Mouse (Mus musculus) brown adipose tissue, adult 24 weeks (tissue): ENCODE results near the gene Hmgb1. TPM values are rescaled to one million over a fixed set of nuclear protein-coding genes. Genes with fewer than 3 reads are reported as not detected.

Source experiments
- H3K27ac ChIP-seq: fragments of 200-500 bp; replicated peaks from 2 replicates; pipeline ENCODE4 v1.5.1; 2012; ENCODE audit warnings: low read depth, mild to moderate bottlenecking, low read length
- H3K4me1 ChIP-seq: fragments of 200-500 bp; 2 replicates; pipeline ENCODE4 v1.6.1; 2012; ENCODE audit warnings: low read length, mixed read lengths; ENCODE audit not compliant: control insufficient read depth, insufficient read depth, insufficient read length
- H3K4me3 ChIP-seq: fragments of 200-500 bp; 2 replicates; pipeline ENCODE4 v1.5.1; 2012; ENCODE audit warnings: low read depth, mild to moderate bottlenecking, low read length, moderate library complexity; ENCODE audit not compliant: insufficient read depth
- polyA plus RNA-seq: library from polyadenylated mRNA; stranded (reverse); fragments of >200 nt; gene quantifications from 2 replicates; pipeline ENCODE4 v1.2.4, GENCODE M21; 2012; ENCODE audit not compliant: missing spikeins, insufficient read depth, insufficient read length

Hmgb1 gene
- polyA plus RNA-seq, 1 experiment: 51.1 TPM

DNA sequence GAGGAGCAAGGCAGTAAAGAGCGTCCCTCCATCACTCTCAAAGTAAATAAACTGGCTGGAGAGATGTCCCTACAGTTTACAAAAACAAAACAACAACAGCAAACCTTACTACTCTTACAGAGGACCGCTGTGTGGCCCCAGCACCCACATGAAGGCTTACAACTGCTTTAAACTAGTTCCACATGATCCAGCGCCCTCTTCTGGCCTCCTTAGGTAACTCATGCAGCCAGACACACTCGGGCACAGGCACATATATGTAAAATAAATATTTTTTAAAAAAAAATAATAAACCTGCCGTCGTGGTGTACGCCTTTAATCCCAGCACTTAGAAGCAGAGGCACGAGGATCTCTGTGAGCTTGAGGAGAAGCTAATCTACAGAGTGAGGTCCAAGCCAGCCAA is 156.9 kb downstream of the Hmgb1 start:
- Histone ChIP-seq H3K4me3 (no peak overlapping the region), H3K4me1 (peaks cover 5% of the 10 kb centered on the region; the same call in 1 of the 2 replicates), H3K27ac (no peak overlapping the region)

DNA sequence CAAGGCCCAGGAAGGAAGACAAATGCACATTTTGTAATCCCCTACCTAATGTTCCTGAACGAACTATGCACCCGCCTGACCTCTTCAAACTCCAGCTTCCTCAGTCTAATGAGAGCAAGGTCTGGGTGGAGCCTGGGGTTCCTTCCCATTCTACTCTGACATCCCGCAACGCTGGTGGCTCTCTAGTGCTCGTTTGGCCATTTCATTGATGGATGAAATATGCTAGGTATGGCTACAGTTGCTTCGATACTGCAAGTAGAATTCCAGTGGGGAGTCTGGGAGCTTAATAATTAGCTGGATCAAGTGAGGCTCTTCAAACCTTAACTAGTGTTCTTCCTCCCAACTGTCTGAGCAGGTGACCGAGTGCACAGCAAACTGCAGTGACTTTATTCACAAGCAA is 163.2 kb downstream of the Hmgb1 start:
- Histone ChIP-seq H3K4me3 (no peak overlapping the region), H3K27ac (no peak overlapping the region), H3K4me1 (no peaks in the 10 kb centered on the region; the same call in 1 of the 2 replicates)

DNA sequence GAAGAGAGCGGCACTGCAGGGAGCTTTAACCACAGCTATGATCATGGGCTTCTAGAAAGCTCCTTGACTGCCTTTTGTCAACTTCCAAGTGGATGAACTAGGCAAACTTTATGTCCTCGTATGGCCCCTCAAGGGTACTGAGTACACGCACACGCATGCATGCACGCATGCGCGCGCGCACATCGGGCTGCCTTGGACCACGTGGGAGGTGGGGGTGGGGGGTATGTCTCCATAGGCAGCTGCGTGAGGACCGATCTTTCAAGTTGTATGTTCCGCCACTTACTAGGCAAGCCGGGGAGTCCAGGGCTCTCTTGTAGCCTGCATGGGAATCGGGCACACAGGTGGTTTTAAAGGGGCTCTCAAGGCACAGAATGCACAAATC is 163.6 kb downstream of the Hmgb1 start:
- Histone ChIP-seq H3K27ac (0 out of 2 replicates have a peak overlapping the region, but pooled peaks have one; percentile 32), H3K4me3 (0 out of 2 replicates have a peak overlapping the region, but pooled peaks have one; percentile 27), H3K4me1 (no peaks in the 10 kb centered on the region; the same call in 1 of the 2 replicates)

DNA sequence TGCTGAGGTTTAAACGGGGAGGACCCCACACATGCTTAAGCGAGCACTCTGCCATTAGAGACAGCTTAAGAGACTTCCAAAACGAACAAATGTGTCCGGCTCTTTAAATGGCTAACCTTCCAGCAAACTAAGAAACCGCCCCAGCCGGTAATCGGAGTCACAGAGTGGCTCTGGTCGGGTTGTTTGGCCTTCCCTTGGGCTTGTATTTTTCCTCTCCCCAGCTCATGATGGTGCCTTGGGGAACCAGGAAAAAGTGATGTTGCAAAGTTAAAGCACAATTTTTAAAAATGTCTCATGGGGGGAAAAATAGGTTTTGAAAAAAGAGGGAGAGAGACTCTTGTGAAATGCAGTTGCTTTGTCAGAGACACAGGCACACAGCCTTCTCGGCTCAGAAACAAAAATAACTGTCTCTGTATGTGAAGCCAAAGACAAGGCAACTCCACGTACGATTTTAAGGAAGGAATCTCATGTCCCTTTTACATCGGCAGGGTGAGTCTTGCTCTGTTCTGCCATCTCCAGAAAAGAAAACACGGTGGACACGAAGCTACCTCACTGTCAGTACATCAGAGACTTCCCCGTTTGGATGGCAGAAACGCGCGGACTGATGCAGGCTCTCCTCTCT is 164.1 kb downstream of the Hmgb1 start:
- H3K4me3 ChIP-seq: peak overlapping the region; percentile 27; the same call in 1 of the 2 replicates
- no peaks in the 10 kb centered on the region; the same call in 1 of the 2 replicates for H3K4me1 ChIP-seq
- peak overlapping the region; percentile 32; the same call in 1 of the 2 replicates for H3K27ac ChIP-seq

DNA sequence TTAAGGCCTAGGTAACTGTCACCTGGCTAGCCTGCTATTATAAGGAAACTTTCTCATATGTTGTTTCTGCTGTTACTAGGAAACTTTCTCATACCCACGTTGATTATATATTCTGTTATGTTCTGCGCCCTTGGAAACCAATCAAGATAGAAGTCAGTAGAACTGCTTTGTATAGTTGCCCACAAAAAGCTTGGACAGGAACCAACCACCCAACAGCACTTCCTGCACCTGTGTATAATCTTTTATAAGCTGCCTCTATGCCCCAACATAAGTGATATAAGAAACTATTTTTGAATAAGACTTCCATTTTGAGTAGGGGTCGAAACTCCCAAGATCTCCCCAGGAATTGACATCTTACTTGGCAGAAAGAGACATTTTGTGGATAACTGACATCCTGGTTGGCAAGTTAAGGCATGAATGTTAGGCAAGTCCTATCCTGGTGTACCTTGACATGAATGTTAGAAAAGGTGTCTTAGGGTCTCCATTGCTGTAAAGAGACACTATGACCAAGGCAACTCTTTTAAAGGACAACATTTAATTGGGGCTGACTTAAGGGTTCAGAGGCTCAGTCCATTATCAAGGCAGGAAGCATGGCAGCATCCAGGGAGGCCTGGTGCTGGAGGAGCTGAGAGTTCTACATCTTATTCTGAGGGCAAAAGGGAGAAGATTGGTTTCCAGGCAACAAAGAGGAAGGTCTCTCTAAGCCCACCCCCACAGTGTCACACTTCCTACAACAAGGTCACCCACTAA is 166.4 kb downstream of the Hmgb1 start:
- H3K4me3 ChIP-seq: no peak overlapping the region
- H3K4me1 ChIP-seq: peaks cover 2% of the 10 kb centered on the region; the same call in 1 of the 2 replicates
- no peak overlapping the region for H3K27ac ChIP-seq

DNA sequence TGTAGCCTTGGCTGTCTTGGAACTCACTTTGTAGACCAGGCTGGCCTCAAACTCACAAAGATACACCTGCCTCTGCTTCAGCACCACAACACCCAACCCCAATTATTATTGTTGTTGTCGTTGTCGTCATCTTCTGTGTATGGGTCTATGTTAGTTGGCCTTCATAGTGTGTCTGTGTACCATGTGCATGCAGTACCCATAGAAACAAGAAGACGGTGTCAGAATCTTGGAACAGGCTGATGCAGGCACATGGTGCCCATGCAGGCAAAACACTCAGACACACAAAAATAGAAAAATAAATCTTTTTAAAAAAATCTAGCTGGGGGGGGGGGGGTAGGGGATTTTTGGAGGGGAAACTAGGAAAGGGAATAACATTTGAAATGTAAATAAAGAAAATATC is 167.1 kb downstream of the Hmgb1 start:
- Histone ChIP-seq H3K27ac (no peak overlapping the region), H3K4me3 (no peak overlapping the region), H3K4me1 (peaks cover 2% of the 10 kb centered on the region; the same call in 1 of the 2 replicates)

DNA sequence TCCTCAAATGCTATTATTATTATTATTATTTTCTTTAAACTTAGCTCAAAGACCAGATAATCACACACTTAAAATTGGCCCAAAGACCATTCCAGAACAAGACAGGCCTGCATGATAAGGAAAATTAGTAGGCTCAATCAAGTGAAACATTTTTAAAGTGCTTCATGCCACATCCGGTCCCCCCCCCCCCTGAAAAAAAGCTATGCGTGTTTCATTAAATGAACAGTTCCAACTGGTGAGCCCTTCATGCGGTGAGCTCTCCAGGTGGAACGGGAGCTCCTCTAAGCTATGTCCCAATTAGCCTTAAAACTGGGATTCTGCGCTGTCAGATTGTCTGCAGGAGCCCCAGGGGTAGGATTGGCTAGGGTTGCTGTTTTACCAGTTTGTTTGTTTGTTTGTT is 168.0 kb downstream of the Hmgb1 start:
- no peak overlapping the region for H3K27ac ChIP-seq
- peaks cover 2% of the 10 kb centered on the region; the same call in 1 of the 2 replicates for H3K4me1 ChIP-seq
- H3K4me3 ChIP-seq: no peak overlapping the region

DNA sequence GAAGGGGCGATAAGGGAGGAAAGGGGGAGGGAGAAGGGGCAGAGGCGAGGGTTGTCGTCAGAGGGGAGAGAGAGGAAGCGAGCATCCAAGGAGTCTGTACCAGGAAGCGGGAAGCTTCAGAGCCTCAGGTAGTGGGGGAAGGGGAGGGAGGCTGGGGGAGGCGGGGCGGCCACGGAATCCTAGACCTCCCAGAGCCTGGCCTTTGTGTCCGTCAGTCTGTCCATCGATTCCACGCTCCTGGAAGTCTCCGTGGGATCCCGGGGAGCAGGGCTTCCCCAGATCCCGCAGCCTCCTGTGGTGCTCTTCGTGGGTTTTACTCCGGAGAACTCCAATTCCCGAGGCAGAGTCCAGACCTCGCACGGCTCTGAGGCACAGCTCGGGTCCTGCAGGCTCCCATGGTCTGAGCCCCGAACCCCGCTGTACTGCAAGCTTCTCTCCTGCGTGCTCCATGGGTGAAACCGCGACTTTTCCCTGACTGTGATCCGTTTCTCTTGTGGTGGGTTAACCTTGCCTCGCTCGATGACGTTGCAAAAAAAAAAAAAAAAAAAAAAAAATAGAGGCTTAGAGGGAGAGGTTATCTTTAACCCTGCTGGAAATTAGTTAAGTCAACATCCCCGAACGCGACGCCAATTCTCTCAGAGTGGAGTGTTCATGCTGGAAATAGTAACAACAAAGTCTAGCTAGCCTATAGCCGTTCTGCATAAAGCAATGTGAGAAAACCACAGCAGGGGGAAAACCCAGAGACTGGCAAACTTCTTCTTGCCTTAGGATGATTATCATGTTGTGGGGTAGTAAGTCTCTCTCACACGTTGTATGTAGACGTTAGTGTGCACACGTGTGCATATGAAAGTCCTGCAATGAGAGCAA is 168.7 kb downstream of the Hmgb1 start:
- Histone ChIP-seq H3K27ac (no peak overlapping the region), H3K4me1 (peaks cover 2% of the 10 kb centered on the region; the same call in 1 of the 2 replicates), H3K4me3 (peak overlapping the region; percentile 67)

DNA sequence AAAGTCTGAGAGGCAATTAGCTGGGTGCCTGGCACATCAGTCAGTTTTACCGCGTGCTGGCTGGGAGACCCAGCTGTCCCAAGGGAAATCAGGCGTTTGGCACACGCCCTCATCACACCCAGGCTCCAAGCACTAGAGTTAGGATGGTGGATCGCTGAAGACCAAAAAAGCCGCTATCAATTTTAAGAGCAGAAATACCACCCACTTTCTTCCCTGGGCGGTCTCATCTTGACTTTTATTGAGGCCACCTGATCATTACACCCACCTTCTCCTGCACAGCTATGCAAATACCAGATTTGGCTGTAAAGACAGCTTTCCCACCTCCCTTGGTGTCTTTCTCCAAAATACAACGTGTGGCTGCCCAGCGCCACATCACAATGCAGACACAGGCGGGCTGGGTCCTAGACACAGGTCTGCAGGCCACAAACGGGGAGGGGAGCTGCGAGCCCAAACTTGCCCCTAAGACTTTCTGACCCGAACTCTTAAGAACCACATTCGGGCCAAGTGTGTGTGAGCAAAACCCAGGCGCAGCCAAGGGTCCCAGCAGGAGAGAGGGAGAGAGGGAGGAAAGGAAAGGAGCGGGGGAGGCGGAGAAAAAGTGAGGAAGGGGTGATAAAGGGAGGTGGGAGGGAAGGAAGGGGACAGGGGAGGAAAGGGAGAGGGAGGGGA is 169.6 kb downstream of the Hmgb1 start:
- Histone ChIP-seq H3K27ac (no peak overlapping the region), H3K4me1 (0 out of 2 replicates have a peak, but pooled peaks cover 2% of the 10 kb centered on the region), H3K4me3 (peak overlapping the region; percentile 67)

DNA sequence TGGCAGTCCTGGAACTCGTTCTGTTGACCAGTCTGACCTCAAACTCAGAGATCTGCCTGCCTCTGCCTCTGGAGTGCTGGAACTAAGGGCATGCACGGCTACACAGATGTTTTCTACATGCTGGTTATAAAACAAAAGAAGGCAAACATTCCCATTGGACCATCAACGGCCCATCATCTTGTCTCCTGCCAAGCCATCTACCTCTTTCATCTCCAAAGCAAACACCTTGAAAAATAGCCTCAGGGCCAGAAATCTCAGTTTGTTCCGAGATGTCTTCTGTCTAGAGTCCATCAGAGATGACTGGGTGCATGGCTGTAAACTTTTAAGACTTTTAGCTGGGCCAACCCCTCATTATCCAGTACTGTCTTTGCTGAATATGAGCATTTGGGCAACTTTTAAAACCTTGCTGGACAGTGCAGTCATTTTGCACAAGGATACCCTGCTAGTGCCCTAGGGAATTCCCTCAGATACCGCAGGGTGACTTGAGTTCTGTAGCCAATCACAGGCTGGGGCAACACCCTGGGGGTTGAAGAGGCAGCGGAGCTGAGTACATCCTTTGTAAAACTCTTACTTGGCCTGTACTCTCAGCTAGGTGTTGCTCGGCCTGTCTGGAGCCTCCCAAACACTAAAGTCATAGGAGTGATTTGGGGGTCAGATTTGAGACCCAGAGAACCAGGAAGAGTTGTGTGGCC is 170.3 kb downstream of the Hmgb1 start:
- no peak overlapping the region for H3K4me3 ChIP-seq
- H3K4me1 ChIP-seq: 0 out of 2 replicates have a peak, but pooled peaks cover 2% of the 10 kb centered on the region
- H3K27ac ChIP-seq: no peak overlapping the region

DNA sequence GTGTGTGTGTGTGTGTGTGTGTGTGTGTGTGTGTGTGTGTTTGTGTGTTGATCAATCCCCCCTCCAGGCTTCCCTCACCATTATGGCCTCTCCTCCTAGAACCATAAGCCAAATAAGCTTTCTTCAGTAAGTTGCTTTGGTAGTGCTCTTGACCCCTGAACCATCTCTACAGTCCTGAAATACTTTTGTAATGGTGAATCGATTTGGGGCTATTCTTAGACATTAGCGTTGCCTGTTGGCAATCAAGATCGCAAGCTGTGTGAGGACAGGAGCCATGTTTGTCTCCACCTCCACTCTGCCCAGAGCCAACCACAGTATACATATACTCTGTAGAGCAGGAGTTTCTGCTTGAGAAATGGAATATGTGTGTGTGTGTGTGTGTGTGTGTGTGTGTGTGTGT is 175.2 kb downstream of the Hmgb1 start:
- H3K27ac ChIP-seq: no peak overlapping the region
- H3K4me3 ChIP-seq: no peak overlapping the region

DNA sequence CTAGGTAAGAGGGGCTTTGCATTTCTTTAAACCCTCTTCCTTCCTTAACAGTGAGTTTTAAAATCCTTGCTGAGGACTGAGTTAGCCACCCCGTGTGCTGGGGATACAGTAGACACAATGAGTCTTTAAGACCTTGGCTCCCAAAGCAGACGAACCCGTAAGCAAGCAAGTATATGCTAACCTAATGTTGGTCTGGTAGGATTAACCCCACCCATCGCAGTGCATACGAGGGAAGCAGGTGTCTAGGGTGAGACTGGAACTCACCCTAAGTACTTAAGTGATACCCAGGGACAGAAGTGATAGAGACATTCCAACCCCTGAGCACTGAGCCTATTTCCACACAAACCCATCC is 177.0 kb downstream of the Hmgb1 start:
- Histone ChIP-seq H3K4me3 (peak overlapping the region; percentile 51), H3K4me1 (0 out of 2 replicates have a peak, but pooled peaks cover 3% of the 10 kb centered on the region), H3K27ac (peak overlapping the region; percentile 74)

More for the DNA sequence above, 175.2 kb downstream of the Hmgb1 start:
- 0 out of 2 replicates have a peak, but pooled peaks cover 3% of the 10 kb centered on the region for H3K4me1 ChIP-seq

DNA sequence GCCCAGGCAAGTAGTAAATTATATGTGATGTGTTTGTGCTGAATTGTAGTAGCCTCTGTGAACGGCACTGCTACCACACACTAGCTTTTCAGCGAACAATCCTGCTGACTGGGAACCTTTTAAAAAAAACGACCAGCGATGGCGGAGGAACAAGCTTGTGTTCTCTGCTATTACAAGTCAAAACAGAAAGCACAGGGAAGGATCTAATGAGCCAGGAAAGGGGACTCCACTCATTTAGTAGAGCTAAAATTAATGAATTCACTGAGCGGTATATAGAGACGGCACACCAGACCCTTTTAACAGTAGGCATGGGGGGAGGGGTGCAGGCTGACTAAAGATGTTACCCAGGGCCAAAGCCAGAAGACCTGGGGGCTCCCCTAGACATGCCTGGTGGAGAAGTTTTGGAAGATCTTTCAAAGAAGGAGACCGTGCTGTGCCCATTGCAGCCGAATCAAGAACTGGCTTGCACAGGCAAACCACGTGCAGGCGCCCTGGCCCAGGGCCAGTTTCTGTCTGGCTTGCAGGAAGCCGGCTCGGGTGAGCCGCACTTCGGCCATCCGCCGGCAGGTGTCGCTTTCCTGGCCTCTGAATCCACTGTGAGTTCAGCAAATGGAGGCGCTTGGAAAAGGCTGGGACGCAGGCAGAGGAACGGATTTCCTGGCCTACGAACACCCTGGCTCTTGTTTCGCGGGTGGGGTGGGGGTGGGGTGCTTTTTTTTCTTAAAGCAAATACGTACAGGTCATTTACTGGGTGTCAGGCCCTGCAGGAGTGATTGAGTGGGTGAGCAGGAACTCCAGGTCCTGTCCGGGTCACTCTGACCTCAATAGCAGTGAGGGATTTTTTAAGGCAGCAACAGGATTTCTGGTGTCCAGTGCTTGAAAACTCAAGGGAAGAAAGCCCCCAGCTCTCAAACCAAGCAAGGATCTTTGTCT is 177.7 kb downstream of the Hmgb1 start:
- H3K27ac ChIP-seq: peak overlapping the region; percentile 74

More for the DNA sequence above, 177.7 kb downstream of the Hmgb1 start:
- 0 out of 2 replicates have a peak, but pooled peaks cover 3% of the 10 kb centered on the region for H3K4me1 ChIP-seq
- H3K4me3 ChIP-seq: peak overlapping the region; percentile 51
